Mouse (Mus musculus) hindbrain, embryonic 16.5 days (tissue): ENCODE data around the gene Gm49395. TPM values are rescaled to one million over a fixed set of nuclear protein-coding genes. Genes with fewer than 3 reads are reported as not detected.
A peak's percentile ranks its signal among the peaks of the same experiment; 100 is the strongest.

Experiments
- ATAC-seq: fragments of 200-750 bp; cut with Nextera tagmentation; 2 replicates; pipeline ENCODE4 v1.8.0; 2017; ENCODE audit warnings: moderate TSS enrichment, moderate library complexity
- H3K27ac ChIP-seq: fragments of 300-500 bp; sonication (generic); 2 replicates; pipeline ENCODE4 v1.5.1; 2014; ENCODE audit warnings: low read depth, mild to moderate bottlenecking, control low read depth, low read length, moderate library complexity
- H3K27me3 ChIP-seq: fragments of 300-500 bp; sonication (generic); replicated peaks from 2 replicates; pipeline ENCODE4 v1.6.1; 2014; ENCODE audit warnings: low read length; ENCODE audit not compliant: control insufficient read depth, insufficient read depth
- H3K36me3 ChIP-seq: fragments of 300-500 bp; sonication (generic); 2 replicates; pipeline ENCODE4 v1.6.1; 2014; ENCODE audit warnings: mild to moderate bottlenecking, low read length, moderate library complexity, mixed read lengths; ENCODE audit not compliant: control insufficient read depth, insufficient read depth
- H3K4me1 ChIP-seq: fragments of 300-500 bp; sonication (generic); 2 replicates; pipeline ENCODE4 v1.6.1; 2014; ENCODE audit warnings: low read depth, low read length; ENCODE audit not compliant: control insufficient read depth, insufficient read depth
- H3K4me2 ChIP-seq: fragments of 300-500 bp; sonication (generic); 2 replicates; pipeline ENCODE4 v1.6.1; 2014; ENCODE audit warnings: mild to moderate bottlenecking, low read length, control low read depth, moderate library complexity
- H3K4me3 ChIP-seq: fragments of 300-500 bp; sonication (generic); 2 replicates; pipeline ENCODE4 v1.5.1; 2014; ENCODE audit warnings: mild to moderate bottlenecking, low read length, control low read depth, moderate library complexity
- H3K9ac ChIP-seq: fragments of 300-500 bp; sonication (generic); 2 replicates; pipeline ENCODE4 v1.6.1; 2014; ENCODE audit warnings: low read depth, mild to moderate bottlenecking, control low read depth, low read length, moderate library complexity
- H3K9me3 ChIP-seq: fragments of 300-500 bp; sonication (generic); 2 replicates; pipeline ENCODE4 v1.6.1; 2014; ENCODE audit warnings: mild to moderate bottlenecking, low read length, moderate library complexity; ENCODE audit not compliant: control insufficient read depth
- WGBS: fragments of 180-500 bp; shearing (Covaris S2); extraction: QIAGEN DNeasy Blood & Tissue Kit; methylation state at CpG from one replicate; pipeline ENCODE4 v1.1.7; 2014; 5-methylcytosine and 5-hydroxymethylcytosine counted together
- polyA plus RNA-seq: library from polyadenylated mRNA; unstranded; fragments of >200 nt; fragmentation: Nextera tagmentation; extraction: Ambion mirVana; gene quantifications from 2 replicates; pipeline ENCODE4 v1.2.1, GENCODE M21; 2015

Gene Gm49395
- polyA plus RNA-seq: 2.4 and 3.4 TPM in 2 replicates

DNA sequence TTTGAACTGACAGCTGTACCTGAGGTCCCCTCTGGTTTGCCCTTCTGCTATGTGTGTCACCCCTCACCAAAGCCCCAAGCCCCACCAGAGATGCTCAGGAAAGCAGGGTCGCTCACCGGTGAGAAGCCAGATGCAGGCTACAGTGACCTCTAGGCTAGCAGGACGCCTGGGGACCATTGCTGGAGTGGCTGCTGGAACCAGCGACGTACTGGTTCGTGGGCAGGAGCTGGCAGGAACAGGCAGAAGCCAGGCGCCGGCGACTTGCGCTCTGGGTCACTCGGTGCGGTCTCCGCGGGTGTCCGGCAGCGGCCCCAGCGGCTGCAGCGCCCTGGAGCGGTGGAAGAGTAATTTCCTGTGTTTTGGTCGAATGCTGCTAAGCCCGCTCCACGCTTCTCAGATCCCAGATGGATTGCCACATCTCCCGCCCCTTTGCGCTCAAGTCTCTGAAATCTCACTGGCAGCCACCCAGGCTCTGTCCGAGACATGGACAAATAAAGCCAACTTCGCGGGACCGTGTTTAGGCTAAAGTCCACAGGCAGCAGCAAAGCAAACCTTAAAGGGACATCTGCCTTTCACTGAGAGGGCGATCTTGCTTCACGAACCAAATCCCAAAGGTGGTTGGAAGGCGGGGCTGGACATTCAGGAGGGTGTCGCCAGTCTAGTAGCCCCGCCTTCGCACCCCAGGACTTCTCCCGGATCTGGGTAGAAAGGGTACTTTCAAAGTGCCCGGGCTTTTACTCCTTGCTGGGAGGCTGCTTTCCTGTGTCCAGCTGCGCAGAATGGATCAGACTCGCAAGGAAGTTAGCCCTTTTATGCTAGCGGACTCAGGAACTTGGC, at the start of gene Gm49395, which contains the start of gene Itga1:
TSS of gene Gm49395 (minus strand) at position 567 of the 837 bp plus-strand sequence.
TSS of gene Itga1 (minus strand) at position 610 of the 837 bp plus-strand sequence.
- no peaks in the 10 kb centered on the region for H3K9me3 ChIP-seq
- peak; percentile 88 for ATAC-seq
- H3K4me2 ChIP-seq: peak within 1 kb of the TSS; percentile 84
- peaks cover 7% of the 10 kb centered on the region for H3K4me1 ChIP-seq
- peak within 1 kb of the TSS; percentile 61 for H3K9ac ChIP-seq
- peak within 1 kb of the TSS; percentile 56 for H3K4me3 ChIP-seq
- no peaks in the 10 kb centered on the region for H3K36me3 ChIP-seq
- WGBS: under 1% methylated on average over 39 of the region's 39 CpGs
- H3K27me3 ChIP-seq: peaks cover 12% of the 10 kb centered on the region
- H3K27ac ChIP-seq: peak within 1 kb of the TSS; percentile 67

DNA sequence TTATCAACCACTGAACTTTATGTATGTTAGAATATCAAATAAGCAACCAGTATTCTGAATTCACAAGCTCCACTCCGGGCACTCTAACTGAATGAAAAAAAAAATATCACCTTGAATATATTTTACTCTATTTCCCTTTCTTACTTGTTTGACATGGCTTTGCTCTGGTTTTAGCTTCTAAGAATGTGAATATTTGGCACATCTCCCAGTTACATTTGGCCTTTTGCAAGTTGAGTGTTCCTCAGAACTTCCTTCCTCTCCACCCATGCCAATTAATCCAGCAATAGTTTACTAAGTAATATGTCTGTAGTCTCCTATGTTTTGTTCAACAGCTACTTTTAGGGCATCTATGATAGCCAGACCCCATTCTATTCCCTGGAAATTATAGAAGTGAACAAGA, 48.9 kb upstream of the Gm49395 start:
- no peak overlapping the region for H3K4me2 ChIP-seq
- H3K36me3 ChIP-seq: no peaks in the 10 kb centered on the region
- H3K9me3 ChIP-seq: no peaks in the 10 kb centered on the region
- ATAC-seq: no peak
- no peaks in the 10 kb centered on the region for H3K4me1 ChIP-seq
- 100% methylated on average over 1 of the region's 1 CpGs for WGBS
- H3K27me3 ChIP-seq: no peaks in the 10 kb centered on the region
- no peak overlapping the region for H3K9ac ChIP-seq
- H3K27ac ChIP-seq: no peak overlapping the region
- H3K4me3 ChIP-seq: no peak overlapping the region

DNA sequence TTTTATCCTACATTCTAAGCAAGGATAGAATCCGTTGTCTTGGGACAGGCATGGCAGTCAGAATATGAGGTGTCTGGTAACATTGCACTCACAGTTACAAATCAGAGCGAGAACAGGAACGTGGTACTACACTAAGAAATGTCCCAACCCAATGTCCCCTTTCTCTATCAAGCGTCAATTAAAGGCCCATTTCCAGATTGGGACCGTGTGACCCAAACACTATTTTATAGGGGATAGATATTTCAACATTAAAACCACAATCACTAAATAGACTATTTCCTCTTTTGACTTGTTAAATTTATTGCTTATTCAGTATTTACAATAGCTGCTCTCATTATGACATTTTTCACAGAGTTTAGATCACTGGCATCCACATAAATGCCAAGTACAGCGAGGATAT, 48.1 kb upstream of the Gm49395 start:
- H3K27me3 ChIP-seq: no peaks in the 10 kb centered on the region
- H3K9me3 ChIP-seq: no peaks in the 10 kb centered on the region
- no peak overlapping the region for H3K9ac ChIP-seq
- H3K4me3 ChIP-seq: no peak overlapping the region
- no peaks in the 10 kb centered on the region for H3K4me1 ChIP-seq
- H3K4me2 ChIP-seq: no peak overlapping the region
- 93% methylated on average over 6 of the region's 6 CpGs for WGBS
- H3K36me3 ChIP-seq: no peaks in the 10 kb centered on the region
- ATAC-seq: no peak
- H3K27ac ChIP-seq: no peak overlapping the region

DNA sequence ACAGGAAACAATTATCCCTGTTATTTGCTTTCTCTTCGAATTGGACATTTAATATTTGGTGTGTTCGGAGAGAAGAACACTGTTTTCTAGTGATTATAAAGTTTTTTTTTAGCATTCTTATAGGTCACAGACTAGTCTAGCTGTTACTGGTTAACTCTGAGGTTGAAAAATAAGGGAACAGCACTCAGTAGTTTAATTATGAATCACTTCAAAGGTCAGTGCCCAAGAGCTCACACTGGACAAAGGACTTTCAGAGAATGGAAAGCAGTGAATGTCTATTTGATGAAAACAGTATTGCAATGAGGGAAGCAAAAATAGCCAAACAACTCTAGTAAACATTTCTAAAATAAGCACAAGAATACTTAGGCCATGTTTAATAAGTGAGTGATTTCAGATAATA, 41.9 kb upstream of the Gm49395 start:
- Histone ChIP-seq H3K9me3 (no peaks in the 10 kb centered on the region), H3K36me3 (no peaks in the 10 kb centered on the region), H3K4me3 (no peak overlapping the region), H3K4me2 (no peak overlapping the region), H3K9ac (no peak overlapping the region), H3K4me1 (no peaks in the 10 kb centered on the region), H3K27ac (no peak overlapping the region), H3K27me3 (no peaks in the 10 kb centered on the region)
- WGBS: 97% methylated on average over 2 of the region's 2 CpGs
- ATAC-seq: no peak

DNA sequence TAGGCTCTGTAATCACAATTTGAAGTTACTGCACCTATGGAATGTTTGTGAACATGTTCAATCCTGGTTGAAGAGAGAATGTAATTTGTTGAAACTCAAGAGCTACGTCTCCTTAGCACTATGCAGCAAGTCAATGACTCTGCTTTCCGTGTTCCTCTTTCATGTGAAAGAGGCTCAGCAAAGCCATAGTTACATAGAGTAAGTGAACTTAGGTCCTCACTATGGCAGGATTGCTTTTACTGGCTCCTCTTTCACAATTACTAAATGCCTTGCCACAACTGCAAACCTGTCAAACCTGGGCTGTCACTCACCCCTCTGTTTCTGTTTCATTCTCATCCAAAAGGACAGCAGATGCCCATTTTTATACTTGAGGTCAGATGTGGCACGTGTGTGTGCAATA, 40.3 kb upstream of the Gm49395 start:
- H3K4me3 ChIP-seq: no peak overlapping the region
- H3K4me2 ChIP-seq: no peak overlapping the region
- WGBS: 85% methylated on average over 3 of the region's 3 CpGs
- no peaks in the 10 kb centered on the region for H3K27me3 ChIP-seq
- H3K4me1 ChIP-seq: no peaks in the 10 kb centered on the region
- ATAC-seq: no peak
- no peaks in the 10 kb centered on the region for H3K9me3 ChIP-seq
- no peak overlapping the region for H3K27ac ChIP-seq
- no peaks in the 10 kb centered on the region for H3K36me3 ChIP-seq
- no peak overlapping the region for H3K9ac ChIP-seq

DNA sequence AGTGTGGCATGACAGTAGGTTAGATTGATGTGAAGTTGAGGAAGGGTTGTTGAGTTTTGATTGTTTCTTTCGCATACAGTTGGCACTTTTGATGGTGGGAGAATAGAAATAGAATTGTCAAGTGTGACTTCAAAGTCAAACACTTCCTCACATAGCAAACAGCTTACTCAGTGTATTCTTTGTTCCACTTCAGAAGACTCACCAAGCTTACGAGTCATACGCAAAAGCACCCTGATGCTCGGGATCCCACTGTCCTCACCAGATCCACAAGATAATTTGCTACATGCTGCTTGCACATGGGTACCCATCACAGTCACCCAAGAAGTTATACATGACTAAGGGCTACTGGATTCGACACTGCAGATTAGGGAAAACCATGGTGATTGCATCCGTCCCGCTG, 36.8 kb upstream of the Gm49395 start:
- Histone ChIP-seq H3K36me3 (no peaks in the 10 kb centered on the region), H3K4me1 (no peaks in the 10 kb centered on the region), H3K9ac (no peak overlapping the region), H3K4me2 (no peak overlapping the region), H3K9me3 (no peaks in the 10 kb centered on the region), H3K27ac (no peak overlapping the region), H3K27me3 (no peaks in the 10 kb centered on the region), H3K4me3 (no peak overlapping the region)
- ATAC-seq: no peak
- 91% methylated on average over 7 of the region's 7 CpGs for WGBS

DNA sequence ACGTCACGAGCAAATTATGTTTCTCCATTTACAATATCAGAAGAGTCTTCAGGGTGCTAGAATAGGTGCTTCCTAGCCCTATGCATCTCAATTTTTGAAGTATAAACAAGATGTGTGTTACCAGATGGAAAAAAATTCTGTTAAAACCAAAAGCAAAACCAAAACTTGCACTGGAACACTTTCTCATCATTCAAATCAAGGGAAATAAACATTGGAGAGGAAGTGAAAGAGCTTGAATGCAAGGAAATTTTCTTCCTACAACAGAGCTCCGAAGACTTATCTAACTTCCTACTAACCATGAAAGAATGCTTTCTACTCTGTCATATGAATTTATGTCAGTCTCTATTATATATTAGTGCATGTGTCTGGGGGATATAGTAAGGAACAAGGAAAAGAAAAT, 35.0 kb upstream of the Gm49395 start:
- 89% methylated on average over 3 of the region's 3 CpGs for WGBS

DNA sequence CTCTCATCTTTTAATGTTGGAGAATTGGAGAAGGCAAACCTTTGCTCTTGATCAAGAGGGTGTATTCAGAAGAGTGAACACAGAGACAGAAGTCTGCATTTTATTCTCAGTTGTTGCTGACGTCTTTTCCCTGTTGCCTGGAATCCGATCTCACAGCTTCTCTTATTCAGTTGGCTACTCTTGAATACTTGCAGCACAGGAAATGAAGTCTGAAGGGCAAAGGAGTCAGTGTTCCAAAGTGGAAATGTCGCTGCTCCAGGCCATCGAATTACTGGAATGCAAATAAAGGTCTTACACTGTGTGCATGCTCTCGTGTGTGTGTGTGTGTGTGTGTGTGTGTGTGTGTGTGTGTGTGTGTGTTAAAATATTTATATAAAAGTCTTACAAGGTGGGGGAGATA, 30.7 kb upstream of the Gm49395 start:
- no peaks in the 10 kb centered on the region for H3K36me3 ChIP-seq
- H3K4me2 ChIP-seq: no peak overlapping the region
- no peak overlapping the region for H3K27ac ChIP-seq
- 31% methylated on average over 5 of the region's 5 CpGs for WGBS
- no peak for ATAC-seq
- H3K27me3 ChIP-seq: no peaks in the 10 kb centered on the region
- H3K4me1 ChIP-seq: no peaks in the 10 kb centered on the region
- H3K9me3 ChIP-seq: no peaks in the 10 kb centered on the region
- H3K4me3 ChIP-seq: no peak overlapping the region
- no peak overlapping the region for H3K9ac ChIP-seq

More for the DNA sequence above, 35.0 kb upstream of the Gm49395 start:
- H3K4me1 ChIP-seq: no peaks in the 10 kb centered on the region
- H3K36me3 ChIP-seq: no peaks in the 10 kb centered on the region
- no peak overlapping the region for H3K27ac ChIP-seq
- no peak overlapping the region for H3K9ac ChIP-seq
- no peaks in the 10 kb centered on the region for H3K27me3 ChIP-seq
- H3K4me3 ChIP-seq: no peak overlapping the region
- no peaks in the 10 kb centered on the region for H3K9me3 ChIP-seq
- no peak overlapping the region for H3K4me2 ChIP-seq
- ATAC-seq: no peak

DNA sequence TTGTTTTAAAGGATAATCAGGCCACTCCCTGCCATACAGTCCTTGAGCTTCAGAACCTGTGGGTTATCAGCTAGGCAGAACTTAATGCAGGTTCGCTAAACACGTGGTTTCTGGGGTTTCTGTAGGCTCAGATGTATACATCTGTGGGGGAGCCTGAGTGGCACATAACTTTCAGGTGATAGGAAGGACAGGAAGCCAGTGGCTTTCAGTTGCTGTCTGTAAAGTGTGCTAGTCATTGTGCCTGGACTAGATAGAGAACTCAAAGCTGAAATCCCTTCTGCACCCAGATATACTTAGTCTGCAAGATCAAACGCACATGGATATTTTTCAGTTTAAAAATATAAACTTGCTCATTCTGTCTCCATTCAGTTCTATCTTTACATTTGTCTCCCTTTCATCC, 29.7 kb upstream of the Gm49395 start:
- Histone ChIP-seq H3K4me3 (no peak overlapping the region), H3K36me3 (no peaks in the 10 kb centered on the region), H3K27me3 (no peaks in the 10 kb centered on the region), H3K27ac (no peak overlapping the region), H3K9me3 (no peaks in the 10 kb centered on the region), H3K4me1 (no peaks in the 10 kb centered on the region), H3K4me2 (no peak overlapping the region), H3K9ac (no peak overlapping the region)
- no peak for ATAC-seq
- WGBS: 67% methylated on average over 3 of the region's 3 CpGs
